Mouse (Mus musculus) kidney, embryonic 14.5 days (tissue): ENCODE measurements around the gene Npw. TPM values are rescaled to one million over a fixed set of nuclear protein-coding genes. Genes with fewer than 3 reads are reported as not detected.

ENCODE experiments used
- ATAC-seq: fragments of 200-750 bp; cut with Nextera tagmentation; 2 replicates; pipeline ENCODE4 v1.8.0; 2017; ENCODE audit warnings: moderate number of reproducible peaks, mild to moderate bottlenecking, moderate TSS enrichment, moderate library complexity; ENCODE audit not compliant: low FRiP score, low TSS enrichment
- H3K27ac ChIP-seq: fragments of 300-500 bp; sonication (generic); 2 replicates; pipeline ENCODE4 v1.5.1; 2014; ENCODE audit warnings: low read depth, mild to moderate bottlenecking, low read length, moderate library complexity, mixed read lengths
- H3K27me3 ChIP-seq: fragments of 300-500 bp; sonication (generic); 2 replicates; pipeline ENCODE4 v1.6.1; 2014; ENCODE audit warnings: mild to moderate bottlenecking, low read length; ENCODE audit not compliant: control insufficient read depth, insufficient read depth
- H3K36me3 ChIP-seq: fragments of 300-500 bp; sonication (generic); 2 replicates; pipeline ENCODE4 v1.6.1; 2014; ENCODE audit warnings: low read length, mixed read lengths; ENCODE audit not compliant: control insufficient read depth, insufficient read depth
- H3K4me1 ChIP-seq: fragments of 300-500 bp; sonication (generic); 2 replicates; pipeline ENCODE4 v1.6.1; 2014; ENCODE audit warnings: low read length, mixed read lengths; ENCODE audit not compliant: control insufficient read depth, insufficient read depth
- H3K4me2 ChIP-seq: fragments of 300-500 bp; sonication (generic); replicated peaks from 2 replicates; pipeline ENCODE4 v1.6.1; 2014; ENCODE audit warnings: low read depth, mild to moderate bottlenecking, low read length
- H3K4me3 ChIP-seq: fragments of 300-500 bp; sonication (generic); 2 replicates; pipeline ENCODE4 v1.5.1; 2014; ENCODE audit warnings: mild to moderate bottlenecking, low read length
- H3K9ac ChIP-seq: fragments of 300-500 bp; sonication (generic); 2 replicates; pipeline ENCODE4 v1.6.1; 2014; ENCODE audit warnings: low read depth, mild to moderate bottlenecking, low read length, moderate library complexity
- H3K9me3 ChIP-seq: fragments of 300-500 bp; sonication (generic); 2 replicates; pipeline ENCODE4 v1.6.1; 2016; ENCODE audit warnings: low read length; ENCODE audit not compliant: control insufficient read depth
- WGBS: fragments of 180-500 bp; shearing (Covaris S2); extraction: QIAGEN DNeasy Blood & Tissue Kit; methylation state at CpG from one replicate; pipeline ENCODE4 v1.1.7; 2014; 5-methylcytosine and 5-hydroxymethylcytosine counted together
- polyA plus RNA-seq: library from polyadenylated mRNA; unstranded; fragments of >200 nt; fragmentation: Nextera tagmentation; extraction: Ambion mirVana; gene quantifications from 2 replicates; pipeline ENCODE4 v1.2.1, GENCODE M21; 2014

Npw gene
- polyA plus RNA-seq, 1 experiment from 2014 or later, result not detected

DNA sequence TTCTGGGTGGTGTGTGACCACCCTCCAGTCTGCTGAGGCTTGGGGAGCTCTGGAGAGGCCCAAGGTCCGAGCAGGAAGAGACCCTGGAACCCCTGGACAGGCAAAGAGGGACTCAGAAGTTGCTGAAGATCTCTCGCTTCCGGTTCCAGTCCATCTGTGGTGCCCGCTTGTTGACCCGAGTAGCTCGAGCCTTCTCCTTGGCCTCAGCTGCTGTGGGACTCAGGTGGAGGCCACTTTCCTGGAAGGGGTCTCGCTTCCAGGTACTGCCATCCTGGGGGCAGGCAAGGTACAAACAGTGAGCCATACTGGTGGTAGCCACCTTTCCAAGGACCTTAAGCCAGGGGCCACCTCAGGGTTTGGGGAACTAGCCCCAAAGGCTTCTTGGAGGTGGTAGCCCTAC, 18.1 kb downstream of the Npw start:
- Histone ChIP-seq H3K27ac (peak overlapping the region; percentile 87), H3K9ac (no peak overlapping the region), H3K9me3 (no peaks in the 10 kb centered on the region), H3K4me1 (peaks cover 33% of the 10 kb centered on the region), H3K4me3 (no peak overlapping the region), H3K27me3 (no peaks in the 10 kb centered on the region), H3K4me2 (no peak overlapping the region), H3K36me3 (peaks cover 19% of the 10 kb centered on the region)
- WGBS, result 89% methylated on average over 7 of the region's 7 CpGs
- ATAC-seq, result no peak

DNA sequence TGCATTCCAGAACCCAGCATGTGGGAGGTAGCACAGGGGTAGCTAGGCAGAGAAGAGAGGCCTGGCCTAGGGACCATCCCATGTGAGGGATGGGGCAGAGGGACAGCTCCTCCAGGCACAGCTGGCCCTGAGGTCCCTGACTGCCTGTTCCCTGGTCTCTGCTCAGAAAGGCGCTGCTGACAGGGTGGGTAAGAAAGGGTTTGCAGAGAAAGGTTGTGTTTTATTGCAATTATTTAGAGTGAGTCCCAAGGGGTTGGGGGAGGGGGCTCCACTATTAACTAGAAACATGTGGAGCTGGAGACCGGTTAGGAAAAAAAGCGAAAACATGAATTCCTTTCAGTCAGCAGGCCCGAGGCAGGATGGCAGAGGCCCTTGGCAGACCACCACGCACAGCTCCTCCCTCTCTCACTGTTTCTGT, 18.7 kb downstream of the Npw start:
- H3K4me2 ChIP-seq, result no peak overlapping the region
- ATAC-seq, result peak; percentile 36
- peaks cover 28% of the 10 kb centered on the region for H3K4me1 ChIP-seq
- H3K27me3 ChIP-seq, result no peaks in the 10 kb centered on the region
- no peak overlapping the region for H3K4me3 ChIP-seq
- peaks cover 22% of the 10 kb centered on the region for H3K36me3 ChIP-seq
- no peaks in the 10 kb centered on the region for H3K9me3 ChIP-seq
- peak overlapping the region; percentile 87 for H3K27ac ChIP-seq
- H3K9ac ChIP-seq, result no peak overlapping the region
- WGBS, result 50% methylated on average over 5 of the region's 5 CpGs

- Histone ChIP-seq H3K27ac (peak overlapping the region; percentile 87), H3K4me2 (no peak overlapping the region), H3K27me3 (no peaks in the 10 kb centered on the region), H3K4me3 (no peak overlapping the region), H3K36me3 (peaks cover 22% of the 10 kb centered on the region), H3K4me1 (peaks cover 20% of the 10 kb centered on the region), H3K9me3 (no peaks in the 10 kb centered on the region), H3K9ac (0 out of 2 replicates have a peak overlapping the region, but pooled peaks have one; percentile 32)
- peak; percentile 81 for ATAC-seq
- WGBS, result 39% methylated on average over 9 of the region's 9 CpGs
Observed at GRCm38 (mm10) chr17:24638840-24639239, 19.4 kb downstream of the Npw start.

DNA sequence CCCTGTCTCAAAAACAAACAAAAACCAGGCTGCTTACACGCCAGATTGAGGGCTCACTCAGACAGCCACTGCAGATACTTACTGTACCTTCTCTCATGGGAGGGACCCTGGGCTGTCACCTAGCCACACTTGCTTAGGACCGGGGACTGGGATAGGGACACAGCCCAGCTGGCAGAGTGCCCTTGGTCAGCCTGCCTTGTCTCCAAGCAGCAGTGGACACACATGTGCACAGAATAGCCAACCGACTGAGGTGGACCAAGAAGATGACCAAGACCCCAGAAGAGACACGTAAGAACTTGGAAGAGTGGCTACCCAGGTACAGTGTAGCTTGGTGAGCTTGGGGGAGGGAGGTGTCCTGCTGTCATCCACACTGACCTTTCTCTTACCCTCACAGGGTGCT, 20.0 kb downstream of the Npw start:
- H3K9me3 ChIP-seq, result no peaks in the 10 kb centered on the region
- peaks cover 18% of the 10 kb centered on the region for H3K4me1 ChIP-seq
- no peak overlapping the region for H3K4me3 ChIP-seq
- no peak overlapping the region for H3K4me2 ChIP-seq
- no peak overlapping the region for H3K9ac ChIP-seq
- H3K27ac ChIP-seq, result peak overlapping the region; percentile 77
- 88% methylated on average over 4 of the region's 4 CpGs for WGBS
- H3K36me3 ChIP-seq, result peaks cover 22% of the 10 kb centered on the region
- no peaks in the 10 kb centered on the region for H3K27me3 ChIP-seq
- ATAC-seq, result no peak

DNA sequence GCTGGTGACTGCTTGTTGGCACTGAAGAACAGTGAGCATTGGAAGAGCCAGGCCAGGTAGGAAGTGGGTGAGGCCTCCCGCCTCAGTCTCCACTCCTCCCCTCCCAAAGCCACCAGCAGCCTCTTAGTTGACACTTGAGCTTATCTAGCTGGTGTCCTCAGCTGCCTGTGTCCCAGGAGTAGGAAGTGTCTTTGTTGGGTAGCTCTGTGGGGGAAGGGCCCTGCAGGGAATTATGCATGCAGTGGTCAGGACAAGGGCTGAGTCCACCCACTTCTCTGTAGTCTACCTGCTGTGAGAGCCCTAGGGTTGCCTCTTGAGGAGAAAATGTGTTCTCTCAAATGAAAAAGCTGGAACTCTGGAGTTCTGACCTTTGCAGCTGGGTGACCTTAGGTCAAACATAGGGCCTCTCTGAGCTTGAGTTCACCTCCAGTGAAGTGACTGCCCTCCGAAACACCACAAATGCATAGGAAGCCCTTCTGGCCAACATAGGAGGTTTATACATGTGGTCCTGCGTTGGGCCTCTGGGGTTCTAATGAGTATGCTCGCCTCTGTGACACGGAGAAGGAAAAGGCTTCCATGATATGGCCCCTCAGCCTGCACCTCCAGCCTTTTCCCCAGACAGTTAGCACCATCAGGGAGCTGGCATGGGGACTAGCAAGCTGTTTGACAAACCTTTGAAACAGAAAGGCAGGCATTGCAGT, 21.3 kb downstream of the Npw start:
- Histone ChIP-seq H3K4me1 (peaks cover 21% of the 10 kb centered on the region), H3K9me3 (no peaks in the 10 kb centered on the region), H3K27ac (no peak overlapping the region), H3K36me3 (peaks cover 21% of the 10 kb centered on the region), H3K27me3 (no peaks in the 10 kb centered on the region), H3K4me3 (no peak overlapping the region), H3K9ac (no peak overlapping the region), H3K4me2 (no peak overlapping the region)
- WGBS, result 70% methylated on average over 5 of the region's 5 CpGs
- no peak for ATAC-seq

DNA sequence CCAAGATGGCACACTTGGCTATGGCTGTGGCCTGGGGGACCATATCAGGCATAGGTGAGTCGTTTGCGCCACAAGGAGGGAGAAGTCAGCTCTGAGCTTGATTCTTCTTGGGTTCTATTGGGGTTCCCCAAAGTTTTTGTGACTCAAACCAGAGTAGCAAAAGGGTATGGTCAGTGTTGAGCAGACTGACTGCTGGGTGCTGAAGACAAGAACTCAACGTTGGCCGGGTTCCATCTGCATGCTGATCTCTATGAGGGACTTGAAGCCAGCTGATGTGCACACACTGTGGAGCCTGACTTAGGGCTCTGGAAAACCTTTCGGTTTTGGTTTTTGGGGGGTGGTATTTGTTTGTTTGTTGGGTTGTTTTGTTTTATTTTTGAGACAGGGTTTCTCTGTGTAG, 22.6 kb downstream of the Npw start:
- H3K27ac ChIP-seq, result no peak overlapping the region
- H3K4me2 ChIP-seq, result no peak overlapping the region
- H3K4me3 ChIP-seq, result no peak overlapping the region
- H3K9me3 ChIP-seq, result no peaks in the 10 kb centered on the region
- H3K4me1 ChIP-seq, result peaks cover 27% of the 10 kb centered on the region
- peaks cover 15% of the 10 kb centered on the region for H3K36me3 ChIP-seq
- H3K27me3 ChIP-seq, result no peaks in the 10 kb centered on the region
- 97% methylated on average over 5 of the region's 5 CpGs for WGBS
- no peak overlapping the region for H3K9ac ChIP-seq
- no peak for ATAC-seq

DNA sequence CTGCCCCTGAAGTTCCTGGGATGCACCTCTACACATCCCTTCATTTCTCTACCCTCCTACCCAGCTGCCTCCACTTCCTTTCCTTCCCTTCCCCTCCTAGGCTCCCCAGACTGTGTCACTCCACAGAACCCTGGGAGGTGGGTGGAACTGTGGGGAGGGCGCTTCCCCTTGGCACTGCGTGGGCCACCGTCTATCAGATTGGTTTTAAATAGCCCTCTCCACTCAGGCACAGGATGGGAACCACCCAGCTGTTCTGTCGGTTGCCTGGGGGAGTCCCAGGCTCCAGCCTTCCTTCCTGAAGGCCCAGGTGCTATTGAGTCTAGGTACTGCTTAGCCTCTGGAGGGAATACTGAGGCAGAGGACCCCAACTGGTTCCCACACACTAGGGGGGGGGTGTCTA, 23.2 kb downstream of the Npw start:
- ATAC-seq, result no peak
- no peaks in the 10 kb centered on the region for H3K27me3 ChIP-seq
- no peak overlapping the region for H3K4me3 ChIP-seq
- H3K4me1 ChIP-seq, result peaks cover 24% of the 10 kb centered on the region
- 81% methylated on average over 4 of the region's 4 CpGs for WGBS
- no peak overlapping the region for H3K4me2 ChIP-seq
- H3K36me3 ChIP-seq, result peaks cover 16% of the 10 kb centered on the region
- H3K9me3 ChIP-seq, result no peaks in the 10 kb centered on the region
- no peak overlapping the region for H3K9ac ChIP-seq
- no peak overlapping the region for H3K27ac ChIP-seq

- H3K27me3 ChIP-seq, result no peaks in the 10 kb centered on the region
- peaks cover 13% of the 10 kb centered on the region for H3K4me1 ChIP-seq
- no peak overlapping the region for H3K9ac ChIP-seq
- H3K27ac ChIP-seq, result no peak overlapping the region
- no peaks in the 10 kb centered on the region for H3K9me3 ChIP-seq
- no peak for ATAC-seq
- H3K4me2 ChIP-seq, result no peak overlapping the region
- H3K4me3 ChIP-seq, result no peak overlapping the region
- 96% methylated on average over 11 of the region's 11 CpGs for WGBS
- H3K36me3 ChIP-seq, result peaks cover 24% of the 10 kb centered on the region
Observed at GRCm38 (mm10) chr17:24633831-24634230, 24.4 kb downstream of the Npw start.

- Histone ChIP-seq H3K36me3 (peaks cover 27% of the 10 kb centered on the region), H3K4me2 (peak overlapping the region; percentile 50), H3K27me3 (no peaks in the 10 kb centered on the region), H3K4me1 (peaks cover 13% of the 10 kb centered on the region), H3K9me3 (no peaks in the 10 kb centered on the region), H3K4me3 (peak overlapping the region; percentile 58), H3K27ac (peak overlapping the region; percentile 75), H3K9ac (peak overlapping the region; percentile 63)
- WGBS, result 11% methylated on average over 22 of the region's 22 CpGs
- peak; percentile 32; the same call in 1 of the 2 replicates for ATAC-seq
Observed at GRCm38 (mm10) chr17:24632813-24633449, 25.3 kb downstream of the Npw start.
